Mouse (Mus musculus): Measurements from ENCODE around the gene Prl.
"Not testable (repeated sequence)": the region's sequence is repeated elsewhere in the genome, so short reads cannot be mapped to it uniquely, and the experiment has no call there.

Prl gene

DNA sequence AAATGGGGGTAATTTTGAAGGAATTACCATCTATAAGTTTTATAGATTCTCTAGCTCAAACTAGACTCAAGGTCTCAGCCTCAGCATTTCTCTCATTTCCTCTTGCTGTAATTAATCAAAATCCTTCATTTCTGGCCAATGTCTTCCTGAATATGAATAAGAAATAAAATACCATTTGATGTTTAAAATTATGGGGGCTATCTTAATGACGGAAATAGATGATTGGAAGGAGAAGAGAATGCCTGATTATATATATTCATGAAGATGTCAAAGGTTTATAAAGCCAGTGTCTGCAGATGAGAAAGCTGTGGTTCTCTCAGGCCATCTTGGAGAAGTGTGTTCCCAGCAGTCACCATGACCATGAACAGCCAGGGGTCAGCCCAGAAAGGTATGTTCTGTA is at the start of gene Prl:
TSS of gene Prl (plus strand) at position 301 of the 400 bp plus-strand sequence.
- DNase-seq (ENCODE audit: low spot score in 2 of 2) = no peak

DNA sequence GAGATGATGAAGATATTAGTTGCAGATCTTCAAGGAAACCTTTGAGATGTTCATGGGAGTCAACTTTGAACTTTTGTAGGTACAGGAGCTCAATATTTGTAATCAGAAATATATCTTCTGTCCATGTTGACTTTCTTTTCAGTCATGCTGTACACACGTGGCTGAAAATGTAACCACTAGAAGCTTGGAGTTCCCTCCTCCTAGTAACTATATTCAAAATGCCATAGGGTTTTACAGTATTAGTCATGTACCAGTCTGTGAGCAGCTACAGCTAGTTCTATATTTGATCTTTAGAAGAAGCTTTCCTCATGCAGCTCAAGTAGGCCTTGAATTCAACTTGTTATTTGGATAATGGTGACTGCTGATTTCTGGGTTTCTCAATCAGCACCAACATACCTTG is 30.8 kb upstream of the Prl start:
- no peak for DNase-seq (ENCODE audit: low spot score in 2 of 2)

- DNase-seq (ENCODE audit: low spot score in 2 of 2) = no peak
Measured at GRCm38 (mm10) chr13:27027376-27027775, 30.0 kb upstream of the Prl start.

DNA sequence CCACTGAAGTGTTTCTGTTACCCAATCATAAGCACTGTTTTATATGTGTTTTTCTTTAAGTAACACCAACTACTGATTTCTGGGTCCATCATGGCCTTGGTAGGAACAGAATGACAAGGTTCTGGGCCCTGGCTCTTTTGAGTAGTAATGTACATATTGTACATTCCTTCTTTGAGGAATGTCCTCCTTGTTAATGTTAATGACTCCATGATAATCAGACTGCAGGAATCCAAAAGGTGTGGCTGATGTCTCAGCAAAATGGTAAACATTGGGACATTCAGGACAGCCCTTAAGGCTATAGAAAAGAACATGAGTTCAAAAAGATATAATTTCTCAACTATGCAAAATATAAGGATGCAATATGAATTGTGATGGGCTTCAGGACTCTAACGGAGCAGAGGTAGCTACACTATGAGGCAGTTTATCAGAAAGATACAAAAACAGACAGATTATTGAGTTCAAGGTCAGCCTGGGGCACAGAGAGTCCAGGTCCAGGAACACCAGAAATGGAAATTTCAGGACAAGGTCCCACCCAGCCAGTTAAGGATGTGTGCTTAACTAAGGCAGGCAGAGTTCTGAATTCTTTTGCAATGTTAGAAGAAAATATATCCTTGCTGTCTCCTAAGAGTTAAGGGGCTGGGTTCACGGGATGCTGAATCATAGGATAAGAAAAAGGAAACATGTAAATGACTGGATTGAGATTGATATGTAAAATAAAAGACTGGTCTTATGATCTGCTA is 28.7 kb upstream of the Prl start:
- DNase-seq (ENCODE audit: low spot score in 2 of 2) = no peak

DNA sequence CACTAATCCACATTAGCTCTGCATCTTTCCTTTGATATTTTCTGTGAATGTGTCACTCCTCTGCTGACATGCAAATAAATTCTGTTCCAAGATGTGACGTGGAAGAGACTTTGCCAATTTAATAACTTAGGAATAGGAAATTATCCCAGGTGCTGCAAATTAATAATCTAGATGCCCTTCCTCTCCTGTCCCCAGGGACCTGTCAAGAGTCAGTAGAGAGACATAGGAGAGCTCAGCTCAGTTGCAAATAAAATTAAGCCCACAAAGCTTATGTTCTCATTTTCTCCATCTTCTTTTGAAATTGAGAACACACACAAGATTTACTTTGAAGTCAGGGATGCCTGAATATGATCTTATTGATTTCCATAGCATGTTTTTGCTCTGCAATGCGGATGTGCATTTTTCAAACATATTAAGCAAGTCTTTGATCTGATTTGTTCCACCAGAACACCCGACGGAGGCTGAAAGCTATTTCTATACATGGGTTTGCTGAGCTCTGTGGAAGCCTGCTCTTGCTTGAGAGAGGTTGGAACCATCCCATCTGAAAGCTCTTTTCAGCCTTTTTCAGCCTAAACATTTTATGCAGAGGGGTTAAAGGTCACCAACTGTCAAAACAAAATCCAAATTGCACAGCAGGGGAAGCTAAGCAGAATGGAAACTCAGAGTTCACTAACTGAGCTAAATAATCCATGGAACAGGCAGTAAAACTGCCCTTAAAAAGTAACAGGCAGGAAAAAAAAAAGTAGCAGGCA is 26.1 kb upstream of the Prl start:
- DNase-seq (ENCODE audit: low spot score in 2 of 2) = no peak

GRCm38 (mm10) chr13:27031853-27032240 is 25.5 kb upstream of the Prl start:
- DNase-seq (ENCODE audit: low spot score in 2 of 2) = no peak

- DNase-seq (ENCODE audit: low spot score in 2 of 2) = no peak
Measured at GRCm38 (mm10) chr13:27032998-27033397, 24.4 kb upstream of the Prl start.

DNA sequence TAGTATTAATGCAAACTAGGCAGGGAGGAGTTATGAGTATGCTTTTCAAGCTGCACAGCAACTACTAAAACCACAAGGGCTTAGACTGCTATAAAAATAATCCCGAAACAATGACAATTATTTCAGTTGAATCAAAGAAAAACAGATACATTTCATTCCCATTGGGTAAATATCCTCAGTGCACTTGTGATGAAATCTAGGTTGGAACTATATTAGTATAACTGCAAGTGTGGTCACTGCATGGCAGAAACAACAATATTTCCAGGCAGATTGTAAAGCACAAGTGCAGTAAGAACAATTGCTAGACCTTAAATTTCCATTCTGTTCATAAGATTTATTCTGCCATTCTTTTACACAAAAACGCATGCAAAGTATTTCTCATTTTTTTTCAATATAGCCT is 15.2 kb upstream of the Prl start:
- no peak for DNase-seq (ENCODE audit: low spot score in 2 of 2)

GRCm38 (mm10) chr13:27043326-27043725 is 14.0 kb upstream of the Prl start:
- no peak for DNase-seq (ENCODE audit: low spot score in 2 of 2)

DNA sequence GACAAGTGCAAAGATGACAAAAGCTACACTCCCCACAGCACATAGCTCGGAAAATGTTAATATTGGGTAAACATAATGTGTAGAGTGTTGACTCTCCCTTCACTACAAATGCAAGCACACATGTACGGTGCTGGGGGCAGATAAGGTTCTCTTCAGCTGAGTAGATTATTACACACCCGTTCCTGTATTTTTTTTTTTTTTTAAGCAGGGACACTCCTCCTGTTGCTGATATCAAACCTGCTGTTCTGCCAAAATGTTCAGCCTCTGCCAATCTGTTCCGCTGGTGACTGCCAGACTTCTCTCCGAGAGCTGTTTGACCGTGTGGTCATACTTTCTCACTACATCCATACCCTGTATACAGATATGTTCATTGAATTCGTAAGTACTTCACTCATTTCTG is 1.8 kb downstream of the Prl start:
- DNase-seq (ENCODE audit: low spot score in 2 of 2) = no peak

GRCm38 (mm10) chr13:27093890-27094289 is 36.5 kb downstream of the Prl start, which contains the start of gene Prl3d1:
TSS of gene Prl3d1 (plus strand) at chr13:27094190.
- DNase-seq (ENCODE audit: low spot score in 2 of 2) = not testable (repeated sequence)

Measured in urinary bladder, postnatal 4 days (tissue).